Mouse (Mus musculus) spleen, postnatal 4 days (tissue): Measurements from ENCODE around the gene Pphln1.

Experiments used
- DNase-seq, 2 experiments: peaks; one replicate each; pipeline ENCODE4 v3.0.0; 2022; ENCODE audit warnings: low spot score in 2 of 2

Gene Pphln1

GRCm38 (mm10) chr15:93538551-93539205 is 140.5 kb downstream of the Pphln1 start:
- DNase-seq, result no peak

DNA sequence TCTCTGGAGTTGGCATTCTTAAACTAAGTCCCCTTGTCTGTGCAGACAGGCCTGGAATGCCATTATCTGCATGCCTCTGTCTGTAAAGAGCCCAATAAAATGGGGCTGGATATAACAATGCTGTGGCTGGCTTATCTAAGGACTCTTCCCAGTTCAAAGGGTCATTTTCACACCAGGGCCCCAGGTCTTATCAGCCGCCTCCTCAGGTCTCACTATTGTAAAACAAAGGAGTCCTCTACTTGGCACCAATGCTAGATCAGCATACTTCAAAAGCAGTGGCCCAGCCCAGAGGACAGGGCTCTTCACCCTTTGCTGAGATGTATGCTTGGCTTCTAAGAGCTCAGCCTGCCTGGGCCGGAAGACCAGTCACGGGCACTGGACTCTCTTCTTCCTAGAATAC is 141.3 kb downstream of the Pphln1 start:
- DNase-seq, result no peak
